Mouse (Mus musculus) layer of hippocampus, adult 9-10 months (tissue): Measurements from ENCODE around the gene Palm2.

ENCODE experiments used
- DNase-seq: peaks from one replicate; pipeline ENCODE4 v3.0.0; 2022; ENCODE audit warnings: low spot score

The Palm2 gene

DNA sequence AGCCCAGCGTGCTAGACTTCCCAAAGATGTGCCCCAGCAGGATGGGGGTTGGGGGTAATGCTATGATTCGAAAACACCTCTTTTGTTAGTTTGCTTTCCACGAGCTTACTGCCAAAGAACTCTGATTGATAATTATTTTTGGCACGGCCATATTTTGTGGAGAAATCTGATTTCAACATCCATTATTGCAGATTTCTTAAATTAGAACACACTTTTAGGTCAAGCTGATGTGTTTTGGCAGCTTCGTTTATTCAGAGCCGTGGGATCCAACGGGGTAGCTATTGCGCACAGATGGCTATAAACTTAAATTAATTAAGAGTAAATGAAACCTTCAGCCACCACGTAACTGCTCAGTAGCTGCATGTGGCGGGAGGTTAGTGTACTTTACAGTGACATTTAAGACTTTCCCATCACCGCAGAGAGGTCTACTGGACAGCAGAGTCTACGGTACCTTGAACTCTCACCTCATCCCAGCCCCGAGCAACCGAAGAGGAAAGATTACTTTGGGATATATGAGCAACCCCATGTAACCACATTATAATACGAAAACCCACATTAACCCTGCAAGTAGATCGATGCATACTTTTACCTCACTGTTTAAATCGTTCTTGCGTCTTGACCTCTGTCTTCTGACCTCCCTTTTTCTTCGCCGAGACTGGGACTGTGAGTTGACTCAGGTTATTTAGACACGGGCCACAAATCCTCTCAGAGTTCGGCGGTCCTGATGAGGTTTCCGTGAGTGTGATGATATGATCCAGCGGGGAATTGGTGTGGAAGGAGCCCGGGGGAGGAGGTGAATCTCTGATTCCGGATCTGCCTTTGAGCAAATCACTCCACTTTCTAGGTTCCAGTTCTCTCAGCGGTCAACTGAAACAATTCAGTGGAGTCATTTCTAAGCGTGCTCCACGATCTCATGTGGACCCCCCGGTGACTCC lies 80.2 kb downstream of the Palm2 start:
- DNase-seq, result no peak

GRCm38 (mm10) chr4:57515356-57515755 lies 81.3 kb downstream of the Palm2 start:
- DNase-seq, result no peak

- no peak for DNase-seq
These were observed 89.4 kb downstream of the Palm2 start for GRCm38 (mm10) chr4:57523456-57523855.

GRCm38 (mm10) chr4:57524461-57524860 lies 90.4 kb downstream of the Palm2 start:
- no peak for DNase-seq

DNA sequence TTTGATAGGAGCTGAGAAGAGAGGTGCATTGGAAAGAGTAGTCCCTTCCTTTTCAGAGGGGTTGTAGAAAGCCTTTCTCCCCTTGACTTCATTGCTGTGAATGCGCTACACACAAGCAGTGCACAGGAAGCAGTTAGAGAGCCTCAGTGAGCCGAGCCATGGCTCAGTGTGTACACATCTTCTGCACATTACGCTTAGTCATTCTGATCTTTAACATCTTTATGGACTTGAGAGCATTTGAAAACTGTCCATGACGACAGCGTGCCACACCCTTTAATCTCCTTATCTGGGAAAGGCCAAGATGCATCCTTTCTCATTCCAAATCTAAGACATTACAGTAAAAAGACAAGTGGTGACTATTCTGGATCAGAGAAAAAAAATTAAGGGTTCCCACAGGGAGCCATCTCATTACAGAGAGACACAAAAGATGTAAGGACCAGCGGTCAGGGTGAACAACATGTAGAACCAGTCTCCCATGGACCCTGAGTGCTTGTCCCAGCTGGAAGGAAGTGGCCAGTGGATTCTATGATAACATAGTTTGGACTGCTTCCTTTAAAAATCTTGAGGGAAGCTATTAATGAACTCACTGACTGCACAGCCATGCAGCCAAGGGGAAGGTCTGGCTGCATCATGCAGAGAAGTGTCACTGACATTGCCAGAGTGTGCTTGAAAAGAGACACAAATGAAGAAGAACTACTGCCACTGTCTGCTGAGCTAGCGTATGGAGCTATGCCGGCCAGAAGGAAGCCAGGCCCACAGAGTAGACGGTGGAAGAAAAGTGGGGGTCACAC lies 91.4 kb downstream of the Palm2 start:
- no peak for DNase-seq

- no peak for DNase-seq
These were observed 94.2 kb downstream of the Palm2 start for GRCm38 (mm10) chr4:57528296-57528695.

DNA sequence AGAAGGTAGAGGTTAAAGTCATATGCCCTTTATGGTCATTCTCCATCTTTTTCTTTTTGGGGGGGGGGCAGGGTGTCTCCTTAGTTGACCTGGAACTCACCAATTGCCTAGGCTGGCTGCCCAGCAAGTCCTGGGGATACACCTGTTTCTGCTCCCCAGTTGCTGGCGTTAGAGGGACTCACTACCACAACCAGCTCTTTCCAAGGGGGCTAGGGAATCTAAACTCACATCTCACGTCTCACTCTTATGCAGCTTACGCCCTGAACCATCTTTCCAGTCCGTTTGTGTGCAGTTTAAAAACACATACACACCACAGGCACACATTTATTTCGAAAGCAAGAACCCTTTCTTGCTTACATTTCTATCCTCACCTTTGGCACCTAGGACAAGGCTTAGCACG lies 99.6 kb downstream of the Palm2 start:
- DNase-seq, result no peak

DNA sequence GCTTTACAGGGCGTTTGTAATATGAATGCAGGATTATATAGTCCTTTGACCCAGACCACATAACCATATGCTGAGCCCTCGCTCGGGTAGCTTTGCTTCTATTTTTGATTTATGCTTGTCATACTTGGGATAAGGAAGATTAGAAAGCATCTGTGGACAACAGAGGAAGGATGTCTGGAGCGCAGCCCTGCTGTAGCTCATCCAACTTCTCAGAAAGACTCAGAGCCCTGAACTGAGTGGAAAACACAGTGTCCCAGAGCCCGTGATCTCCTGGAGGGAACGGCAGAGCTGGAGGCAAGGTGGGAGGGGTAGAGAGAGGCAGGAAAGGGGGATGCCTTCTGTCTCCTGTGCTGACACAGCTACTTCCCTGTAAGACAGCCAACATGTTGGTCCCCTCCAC lies 100.2 kb downstream of the Palm2 start:
- no peak for DNase-seq

DNA sequence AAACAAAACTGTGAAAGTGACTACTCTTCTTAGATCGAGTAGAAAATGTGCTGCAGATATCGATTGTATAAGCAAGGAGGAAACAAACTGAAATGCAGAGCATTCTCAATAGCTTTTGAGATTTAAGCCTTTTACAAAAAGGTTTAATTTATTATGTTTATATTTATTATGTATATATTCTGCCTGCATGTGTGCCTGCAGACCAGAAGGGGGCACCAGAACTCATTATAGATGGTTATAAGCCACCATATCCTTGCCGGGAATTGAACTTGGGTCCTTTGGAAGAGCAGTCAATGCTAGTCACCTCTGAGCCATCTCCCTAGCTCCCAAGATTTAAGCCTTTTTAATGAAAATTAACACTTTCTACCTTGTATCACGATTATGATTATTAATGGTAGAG lies 101.0 kb downstream of the Palm2 start:
- DNase-seq, result no peak

- DNase-seq, result no peak
These were observed 104.1 kb downstream of the Palm2 start for GRCm38 (mm10) chr4:57538029-57538688.

GRCm38 (mm10) chr4:57543692-57544256 lies 109.7 kb downstream of the Palm2 start:
- no peak for DNase-seq

DNA sequence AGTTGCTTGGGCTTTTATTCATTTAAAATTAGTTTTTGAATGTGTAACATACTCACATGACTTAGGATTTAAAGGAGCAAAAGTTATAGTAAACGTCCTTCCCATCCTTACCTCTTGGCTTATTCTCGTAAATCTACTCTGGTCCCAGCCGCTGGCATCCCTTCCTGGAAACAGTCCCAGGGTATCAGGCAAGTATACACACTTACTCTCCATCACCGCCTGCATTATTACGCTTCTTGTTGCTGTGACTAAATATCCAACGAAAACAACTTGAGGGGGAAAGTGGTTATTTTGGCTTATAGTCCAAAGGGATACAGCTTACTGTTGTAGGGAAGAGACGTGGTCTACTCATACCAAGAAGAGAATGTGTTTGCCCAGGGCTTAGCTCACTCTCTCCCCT lies 113.7 kb downstream of the Palm2 start:
- DNase-seq, result no peak

DNA sequence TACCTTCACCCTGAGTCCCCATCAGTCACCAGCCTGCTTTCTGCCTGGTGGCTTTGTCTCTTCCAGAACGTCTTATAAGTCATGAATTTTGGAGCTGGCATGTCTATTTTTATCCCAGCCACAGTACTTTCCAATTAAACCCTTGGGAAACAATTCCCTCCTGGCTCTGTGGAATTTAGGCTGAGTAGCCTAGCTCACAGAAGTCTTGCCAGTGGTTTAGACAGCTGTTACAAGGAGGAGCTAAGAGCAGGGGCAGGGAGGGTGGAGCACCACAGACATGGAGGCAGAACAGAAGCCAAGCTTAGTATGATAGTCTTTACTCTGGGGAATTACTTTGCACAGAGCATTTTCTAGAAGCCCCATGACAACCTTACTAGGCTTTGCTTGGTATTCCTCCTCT lies 116.2 kb downstream of the Palm2 start:
- DNase-seq, result no peak

DNA sequence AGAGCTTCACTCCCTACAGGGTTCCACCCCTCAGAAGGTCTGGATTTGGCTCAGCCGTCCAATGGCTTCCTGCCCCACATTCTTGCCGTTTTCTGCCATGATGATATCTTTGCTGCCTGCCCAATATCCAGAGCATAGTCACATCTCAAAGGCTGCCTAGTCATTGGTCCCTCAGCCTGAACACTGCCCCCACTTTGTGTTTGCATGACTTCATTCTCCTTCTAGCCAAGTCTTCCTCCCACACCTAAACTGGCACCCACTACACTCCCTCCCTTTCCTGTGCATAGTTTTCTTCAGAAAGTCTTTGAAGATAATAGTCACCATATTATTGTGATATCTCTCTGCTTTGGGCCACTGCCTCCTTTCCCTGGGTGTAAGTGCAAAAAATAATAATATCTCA lies 123.1 kb downstream of the Palm2 start:
- no peak for DNase-seq

- DNase-seq, result no peak
These were observed 125.4 kb downstream of the Palm2 start for GRCm38 (mm10) chr4:57559438-57559837.

DNA sequence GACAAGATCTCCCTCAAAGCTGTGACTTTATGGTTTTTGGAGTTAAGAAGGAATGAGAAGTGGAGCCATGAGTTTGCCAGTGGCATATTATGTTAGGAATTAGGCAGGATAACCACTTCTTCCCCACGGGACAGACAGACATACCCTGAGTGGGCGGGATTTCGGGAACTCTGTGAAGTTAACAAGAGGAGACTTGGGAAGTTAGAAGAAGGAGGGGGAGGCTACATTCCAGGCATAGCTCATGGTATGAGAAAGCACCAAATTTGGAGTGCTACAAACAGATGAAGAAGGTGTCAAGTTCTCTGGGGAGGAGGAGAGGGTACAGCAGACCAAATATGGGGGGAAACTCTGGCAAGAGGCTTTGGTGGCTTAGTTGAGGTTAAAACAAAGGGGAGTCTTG lies 126.0 kb downstream of the Palm2 start:
- DNase-seq, result no peak

DNA sequence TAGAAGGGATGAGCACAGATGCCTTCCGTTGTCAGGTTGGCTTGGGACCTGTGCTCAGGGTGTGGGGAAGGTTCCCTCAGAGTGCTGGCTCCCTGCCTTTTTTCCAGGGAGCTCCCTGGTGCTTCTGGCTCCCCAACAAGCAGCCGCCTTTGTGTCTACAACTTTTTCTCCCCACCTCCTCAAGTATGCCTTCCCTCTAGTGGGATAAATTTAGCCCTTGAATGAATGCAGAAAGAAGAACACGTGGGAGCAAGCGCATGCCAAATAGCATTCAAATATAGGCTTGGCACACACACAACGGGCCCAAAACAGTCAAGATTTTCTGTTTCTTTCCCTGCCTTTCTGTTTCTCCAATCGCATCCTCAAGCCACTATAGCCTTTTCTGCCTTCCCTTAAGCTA lies 127.0 kb downstream of the Palm2 start:
- DNase-seq, result no peak

DNA sequence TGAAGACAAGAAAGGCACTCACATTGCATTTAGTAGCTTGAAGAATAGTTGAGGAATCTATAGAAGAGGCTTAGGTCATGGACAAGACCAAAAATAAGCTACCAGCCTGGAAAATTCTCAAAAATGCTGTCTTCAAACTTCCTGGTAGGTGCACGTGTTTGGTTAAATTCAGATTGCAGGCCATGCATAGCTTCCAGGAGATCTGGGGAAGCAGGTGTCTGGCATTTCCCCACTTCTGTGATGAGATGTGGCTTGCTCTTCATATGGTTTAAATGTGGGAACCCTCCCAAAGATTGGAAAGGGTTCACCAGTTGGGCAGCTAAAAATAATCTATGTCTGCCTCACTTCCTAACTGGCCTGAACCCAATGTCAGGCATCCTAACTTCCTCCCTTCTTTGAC lies 131.2 kb downstream of the Palm2 start:
- DNase-seq, result no peak

GRCm38 (mm10) chr4:57565811-57566210 lies 131.8 kb downstream of the Palm2 start:
- no peak for DNase-seq

DNA sequence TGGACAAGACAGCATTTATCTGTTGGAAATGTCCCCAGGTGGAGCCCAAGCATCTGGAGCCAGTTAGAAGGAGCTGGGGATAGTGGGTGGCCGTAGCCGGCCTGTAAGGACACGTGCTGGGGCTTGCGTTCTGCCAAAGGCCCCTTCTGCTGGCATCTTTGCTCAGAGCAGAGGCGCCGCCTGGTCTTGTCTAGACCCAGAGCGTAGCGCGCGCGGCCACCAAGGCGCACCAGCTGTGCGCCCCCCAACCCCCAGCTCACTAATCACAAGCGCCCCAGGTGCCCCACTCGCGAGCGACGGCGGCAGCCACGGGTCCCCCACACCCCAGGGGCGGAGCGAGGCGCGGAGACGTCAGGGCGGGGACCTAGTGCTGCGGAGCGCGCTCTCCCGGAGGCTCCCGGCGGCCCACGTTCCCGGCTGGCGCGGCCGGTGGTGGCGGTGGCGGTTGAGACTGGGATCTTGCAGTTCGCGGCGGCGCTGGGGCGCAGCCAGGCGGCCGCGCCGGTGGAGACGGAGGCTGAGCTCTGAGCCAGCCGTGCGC lies 133.7 kb downstream of the Palm2 start, which contains the start of gene Pakap:
TSS of gene Pakap (plus strand) at position 514 of the 541 bp plus-strand sequence.
- no peak for DNase-seq

GRCm38 (mm10) chr4:57568268-57569068 lies 134.4 kb downstream of the Palm2 start:
- no peak for DNase-seq
